Mouse (Mus musculus): ENCODE results near the gene Rptor. TPM values are rescaled to one million over a fixed set of nuclear protein-coding genes. Genes with fewer than 3 reads are reported as not detected.

Gene Rptor
- total and polyA plus RNA-seq, 3 experiments = 19.7 to 32.4 (median 32.1) TPM

DNA sequence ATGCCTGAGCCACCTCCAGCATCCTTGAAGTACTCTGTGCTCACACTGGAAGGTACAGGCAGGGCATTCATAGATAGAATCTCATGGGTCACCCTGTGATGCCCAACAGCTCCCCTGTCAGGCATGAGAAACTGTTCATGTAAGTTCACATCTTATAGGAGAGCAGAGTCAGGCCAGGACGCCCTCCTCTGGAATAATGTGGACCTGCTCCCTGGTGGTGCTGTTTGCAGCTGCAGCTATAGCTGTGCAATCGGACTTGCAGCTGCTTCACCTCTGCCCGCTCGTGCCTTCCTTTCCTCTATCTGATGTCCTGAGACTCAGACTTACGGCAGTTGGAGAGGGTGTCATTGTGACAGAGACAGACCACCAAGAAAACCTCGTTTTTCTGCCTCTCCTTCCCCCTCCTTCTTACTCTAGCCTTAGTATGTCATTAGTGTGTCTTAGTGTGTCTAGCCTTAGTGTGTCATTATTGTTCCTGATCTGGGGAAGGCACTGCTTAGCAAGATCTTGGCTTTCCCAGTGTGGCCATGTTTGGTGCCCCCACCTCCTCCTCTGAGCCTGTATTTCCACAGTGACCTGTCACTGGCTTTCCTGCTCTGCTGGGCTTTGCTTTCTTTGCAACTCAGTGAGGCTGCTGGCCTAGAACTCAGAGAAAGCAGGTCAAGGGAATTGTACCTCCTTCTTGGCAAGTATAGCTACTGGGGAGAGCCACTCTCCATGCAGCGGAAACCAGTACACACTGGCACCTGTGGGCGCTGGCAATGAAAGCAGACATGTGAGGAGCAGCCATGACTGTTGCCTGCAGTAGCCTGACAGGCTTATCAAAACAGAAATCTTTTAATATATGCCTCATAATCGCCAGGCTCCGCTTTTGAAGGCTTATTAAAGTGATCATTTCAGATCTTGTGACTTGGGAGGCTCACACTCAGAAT, 237.0 kb downstream of the Rptor start:
- WGBS = 92% methylated on average over 10 of the region's 10 CpGs
- DNase-seq = no peak

DNA sequence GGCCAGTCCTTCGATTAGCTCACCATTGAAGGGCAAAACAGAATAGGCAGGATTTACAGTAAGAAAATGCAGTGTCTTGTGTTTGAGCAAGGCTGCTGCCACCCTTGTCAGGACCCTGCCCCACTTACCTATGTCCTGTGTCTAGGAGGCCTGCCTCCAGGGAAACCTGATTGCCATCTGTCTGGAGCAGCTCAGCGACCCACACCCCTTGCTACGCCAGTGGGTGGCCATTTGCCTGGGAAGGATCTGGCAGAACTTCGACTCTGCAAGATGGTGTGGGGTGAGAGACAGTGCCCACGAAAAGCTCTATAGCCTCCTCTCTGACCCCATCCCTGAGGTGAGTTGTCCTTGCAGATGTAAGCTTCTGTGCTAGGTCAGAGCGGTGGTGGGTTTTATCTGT, 243.9 kb downstream of the Rptor start:
- H3K36me3 ChIP-seq (ENCODE audit: control insufficient read depth, insufficient read depth, low read length) = no peaks in the 10 kb centered on the region
- 86% methylated on average over 6 of the region's 6 CpGs for WGBS
- no peak for DNase-seq
- no peaks in the 10 kb centered on the region for H3K4me1 ChIP-seq (ENCODE audit: control insufficient read depth, insufficient read depth, low read length)
- H3K9ac ChIP-seq (ENCODE audit: low read depth, low read length) = no peak overlapping the region
- intact Hi-C loops (cut with DNase I) = no loop called here
- no peak for TF ChIP-seq POLR2A (IDR thresholded peaks at IDR 0.05; ENCODE audit: insufficient read depth, low read depth, low read length)
- TF ChIP-seq EP300 (IDR thresholded peaks at IDR 0.05; ENCODE audit: insufficient read depth, low read depth, low read length) = no peak
- TF ChIP-seq CTCF (IDR thresholded peaks at IDR 0.05) = no peak
- H3K27ac ChIP-seq = no peak overlapping the region
- no peaks in the 10 kb centered on the region for H3K79me2 ChIP-seq (replicated peaks; ENCODE audit: control insufficient read depth, insufficient read depth, low read length)
- no peaks in the 10 kb centered on the region for H3K27me3 ChIP-seq (ENCODE audit: control insufficient read depth, insufficient read depth, low read length)
- H3K4me3 ChIP-seq = no peak overlapping the region

More for the DNA sequence above, 237.0 kb downstream of the Rptor start:
- Histone ChIP-seq H3K27ac (no peak overlapping the region), H3K9ac (ENCODE audit: low read depth, low read length) (no peak overlapping the region), H3K79me2 (replicated peaks; ENCODE audit: control insufficient read depth, insufficient read depth, low read length) (no peaks in the 10 kb centered on the region), H3K27me3 (ENCODE audit: control insufficient read depth, insufficient read depth, low read length) (no peaks in the 10 kb centered on the region), H3K4me3 (no peak overlapping the region), H3K4me1 (ENCODE audit: control insufficient read depth, insufficient read depth, low read length) (no peaks in the 10 kb centered on the region), H3K36me3 (ENCODE audit: control insufficient read depth, insufficient read depth, low read length) (no peaks in the 10 kb centered on the region)
- intact Hi-C loops (cut with DNase I) = no loop called here
- peak; percentile 22; the same call in 1 of the 2 replicates for TF ChIP-seq CTCF (IDR thresholded peaks at IDR 0.05)
- no peak for TF ChIP-seq EP300 (IDR thresholded peaks at IDR 0.05; ENCODE audit: insufficient read depth, low read depth, low read length)

- Histone ChIP-seq H3K9ac (ENCODE audit: low read depth, low read length) (no peak overlapping the region), H3K79me2 (replicated peaks; ENCODE audit: control insufficient read depth, insufficient read depth, low read length) (no peaks in the 10 kb centered on the region), H3K36me3 (ENCODE audit: control insufficient read depth, insufficient read depth, low read length) (no peaks in the 10 kb centered on the region), H3K27ac (no peak overlapping the region), H3K27me3 (ENCODE audit: control insufficient read depth, insufficient read depth, low read length) (no peaks in the 10 kb centered on the region), H3K4me1 (ENCODE audit: control insufficient read depth, insufficient read depth, low read length) (no peaks in the 10 kb centered on the region), H3K4me3 (no peak overlapping the region)
- TF ChIP-seq EP300 (IDR thresholded peaks at IDR 0.05; ENCODE audit: insufficient read depth, low read depth, low read length) (no peak), POLR2A (IDR thresholded peaks at IDR 0.05; ENCODE audit: insufficient read depth, low read depth, low read length) (no peak), CTCF (IDR thresholded peaks at IDR 0.05) (no peak)
- intact Hi-C loops (cut with DNase I) = no loop called here
- 65% methylated on average over 3 of the region's 3 CpGs for WGBS
- no peak for DNase-seq
Measured at GRCm38 (mm10) chr11:119847076-119847475, 244.4 kb downstream of the Rptor start.

DNA sequence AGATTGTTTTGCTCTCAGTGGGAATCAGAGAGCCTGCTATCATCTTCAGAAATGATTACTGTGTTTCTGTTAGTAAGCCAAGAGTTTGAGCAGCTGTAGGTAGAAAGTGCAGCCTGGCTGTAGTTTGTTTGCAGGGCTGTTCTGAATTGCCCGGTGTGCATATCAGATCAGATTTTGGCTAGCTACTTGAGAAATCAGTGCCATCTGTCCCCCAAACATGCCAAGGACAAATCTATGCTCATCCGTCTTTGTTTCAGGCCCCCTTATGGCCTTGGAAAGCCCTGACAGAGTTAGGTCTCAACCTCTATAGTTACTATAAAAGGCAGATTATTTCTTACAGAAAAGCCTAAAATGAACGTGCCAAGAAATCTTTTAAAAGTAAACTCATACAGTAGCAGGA, 244.9 kb downstream of the Rptor start:
- no peak for TF ChIP-seq EP300 (IDR thresholded peaks at IDR 0.05; ENCODE audit: insufficient read depth, low read depth, low read length)
- no peak for TF ChIP-seq POLR2A (IDR thresholded peaks at IDR 0.05; ENCODE audit: insufficient read depth, low read depth, low read length)
- no peak for TF ChIP-seq CTCF (IDR thresholded peaks at IDR 0.05)
- intact Hi-C loops (cut with DNase I) = no loop called here
- no peak for DNase-seq
- Histone ChIP-seq H3K36me3 (ENCODE audit: control insufficient read depth, insufficient read depth, low read length) (no peaks in the 10 kb centered on the region), H3K79me2 (replicated peaks; ENCODE audit: control insufficient read depth, insufficient read depth, low read length) (no peaks in the 10 kb centered on the region), H3K27ac (no peak overlapping the region), H3K27me3 (ENCODE audit: control insufficient read depth, insufficient read depth, low read length) (no peaks in the 10 kb centered on the region), H3K4me1 (ENCODE audit: control insufficient read depth, insufficient read depth, low read length) (no peaks in the 10 kb centered on the region), H3K4me3 (no peak overlapping the region), H3K9ac (ENCODE audit: low read depth, low read length) (no peak overlapping the region)
- 77% methylated on average over 3 of the region's 3 CpGs for WGBS

DNA sequence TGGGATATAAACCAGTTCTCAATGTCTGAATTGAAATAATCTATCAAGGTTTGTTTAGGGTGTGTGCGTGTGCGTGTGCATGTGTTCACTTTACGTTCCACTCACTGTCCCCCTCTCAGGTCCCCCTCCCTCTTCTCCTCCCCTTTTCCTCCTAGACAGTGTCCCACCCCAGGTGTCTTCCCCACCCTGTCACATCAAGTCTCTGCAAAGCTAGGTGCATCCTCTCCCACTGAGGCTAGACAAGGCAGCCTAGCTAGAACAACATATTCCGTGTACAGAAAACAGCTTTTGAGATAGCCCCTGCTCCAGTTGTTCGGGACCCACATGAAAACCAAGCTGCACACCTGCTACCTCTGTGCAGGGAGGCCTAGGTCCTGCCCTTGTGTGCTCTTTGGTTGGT, 245.5 kb downstream of the Rptor start:
- Histone ChIP-seq H3K4me1 (ENCODE audit: control insufficient read depth, insufficient read depth, low read length) (no peaks in the 10 kb centered on the region), H3K27me3 (ENCODE audit: control insufficient read depth, insufficient read depth, low read length) (no peaks in the 10 kb centered on the region), H3K79me2 (replicated peaks; ENCODE audit: control insufficient read depth, insufficient read depth, low read length) (no peaks in the 10 kb centered on the region), H3K27ac (no peak overlapping the region), H3K9ac (ENCODE audit: low read depth, low read length) (no peak overlapping the region), H3K36me3 (ENCODE audit: control insufficient read depth, insufficient read depth, low read length) (no peaks in the 10 kb centered on the region), H3K4me3 (no peak overlapping the region)
- WGBS = 94% methylated on average over 5 of the region's 5 CpGs
- intact Hi-C loops (cut with DNase I) = no loop called here
- no peak for DNase-seq
- TF ChIP-seq POLR2A (IDR thresholded peaks at IDR 0.05; ENCODE audit: insufficient read depth, low read depth, low read length) (no peak), CTCF (IDR thresholded peaks at IDR 0.05) (no peak), EP300 (IDR thresholded peaks at IDR 0.05; ENCODE audit: insufficient read depth, low read depth, low read length) (no peak)

GRCm38 (mm10) chr11:119855999-119856398, 253.3 kb downstream of the Rptor start:
- no peak for TF ChIP-seq CTCF (IDR thresholded peaks at IDR 0.05)
- no peak for TF ChIP-seq POLR2A (IDR thresholded peaks at IDR 0.05; ENCODE audit: insufficient read depth, low read depth, low read length)
- TF ChIP-seq EP300 (IDR thresholded peaks at IDR 0.05; ENCODE audit: insufficient read depth, low read depth, low read length) = no peak
- Histone ChIP-seq H3K79me2 (replicated peaks; ENCODE audit: control insufficient read depth, insufficient read depth, low read length) (no peaks in the 10 kb centered on the region), H3K4me3 (no peak overlapping the region), H3K27ac (no peak overlapping the region), H3K36me3 (ENCODE audit: control insufficient read depth, insufficient read depth, low read length) (no peaks in the 10 kb centered on the region), H3K9ac (ENCODE audit: low read depth, low read length) (no peak overlapping the region), H3K4me1 (ENCODE audit: control insufficient read depth, insufficient read depth, low read length) (0 out of 2 replicates have a peak, but pooled peaks cover 1% of the 10 kb centered on the region), H3K27me3 (ENCODE audit: control insufficient read depth, insufficient read depth, low read length) (no peaks in the 10 kb centered on the region)
- no peak for DNase-seq
- intact Hi-C loops (cut with DNase I) = no loop called here
- WGBS = 56% methylated on average over 7 of the region's 7 CpGs

Data from heart, adult 2 months (tissue).